Mouse (Mus musculus) urinary bladder, postnatal 4 days (tissue): Measurements from ENCODE around the gene Pus7.
"Not testable (repeated sequence)": the region's sequence is repeated elsewhere in the genome, so short reads cannot be mapped to it uniquely, and the experiment has no call there.

Experiments
- DNase-seq, 2 experiments: peaks; one replicate each; pipeline ENCODE4 v3.0.0; 2021 to 2022; ENCODE audit warnings: low spot score in 2 of 2

Pus7 gene

DNA sequence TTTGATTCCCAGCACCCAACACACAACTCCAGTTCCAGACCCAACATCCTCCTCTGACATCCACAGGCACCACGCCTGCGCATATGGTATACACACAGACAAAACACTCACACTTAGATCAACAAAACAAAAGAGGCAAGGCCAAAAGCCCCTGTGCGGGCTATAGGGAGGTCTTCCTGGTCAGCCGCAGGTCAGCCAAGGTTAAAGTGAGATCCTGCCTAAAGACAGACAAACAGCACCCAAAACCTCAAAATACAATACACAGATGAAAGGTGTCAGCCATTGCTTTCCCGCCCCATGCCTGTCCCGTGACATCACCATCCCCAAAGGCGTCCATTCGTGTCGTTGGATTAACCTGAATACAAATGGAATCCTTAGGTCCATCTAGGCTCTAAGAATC lies 27.9 kb downstream of the Pus7 start:
- DNase-seq: no peak

- DNase-seq: no peak
Observed at GRCm38 (mm10) chr5:23749882-23750281, 33.6 kb downstream of the Pus7 start.

- no peak for DNase-seq
Observed at GRCm38 (mm10) chr5:23743261-23743660, 40.2 kb downstream of the Pus7 start.

- DNase-seq: no peak
Observed at GRCm38 (mm10) chr5:23737111-23737510, 46.4 kb downstream of the Pus7 start.

DNA sequence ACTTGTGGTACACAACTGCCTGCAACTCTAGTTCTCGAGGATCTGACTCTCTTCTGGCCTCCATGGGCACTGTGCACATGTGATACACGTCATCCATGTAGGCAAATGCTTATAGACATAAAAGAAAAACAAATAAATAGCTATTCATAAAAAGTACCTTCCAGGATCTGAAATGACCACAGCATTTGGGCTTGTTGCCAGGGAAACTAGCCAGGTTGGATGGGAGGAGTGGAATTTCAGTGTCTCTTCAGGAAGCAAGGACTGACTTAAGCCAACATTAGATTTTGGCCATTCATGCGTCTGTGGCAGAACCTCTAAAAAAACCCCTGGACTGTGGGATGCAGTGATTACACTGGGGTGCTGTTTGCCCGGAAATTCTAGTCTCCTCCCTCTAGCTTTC lies 47.1 kb downstream of the Pus7 start:
- no peak for DNase-seq

DNA sequence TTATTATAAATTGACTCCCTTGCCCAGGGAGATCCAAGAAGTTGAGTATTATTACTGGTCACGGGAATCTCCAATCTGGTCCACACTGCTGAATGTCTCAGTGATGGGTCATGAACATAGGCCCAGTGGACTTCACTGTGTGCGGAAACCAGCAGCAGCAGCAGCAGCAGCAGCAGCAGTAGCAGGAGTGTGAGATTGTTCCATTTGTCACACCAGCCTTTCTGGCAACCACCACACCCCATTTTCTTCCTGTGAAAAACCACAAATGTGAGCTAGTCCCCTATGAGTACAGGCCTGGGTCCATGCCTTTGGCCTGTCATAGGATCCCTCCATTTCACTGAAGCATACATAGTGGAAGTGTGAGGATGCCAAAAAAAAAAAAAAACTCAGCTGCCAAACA lies 61.6 kb downstream of the Pus7 start:
- no peak for DNase-seq

DNA sequence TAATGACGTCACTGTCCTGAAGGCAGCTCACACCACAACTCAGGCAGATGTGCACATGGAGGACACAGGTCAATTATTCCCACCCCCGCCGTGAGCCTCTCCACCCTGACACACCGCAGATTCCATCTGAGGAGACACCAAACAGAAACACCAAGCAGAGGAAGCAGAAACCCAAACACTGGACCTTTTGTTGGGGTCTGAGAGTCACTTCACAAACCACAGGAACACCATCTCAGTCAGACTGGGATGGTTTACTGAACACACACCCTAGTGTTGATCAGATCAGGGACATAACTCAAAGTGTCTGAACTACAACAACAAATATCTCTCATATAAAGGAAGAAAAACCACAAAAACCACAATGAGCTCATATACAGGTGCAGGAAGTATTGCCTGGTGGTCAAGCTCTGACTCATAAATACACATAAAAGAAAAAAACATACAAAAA lies 64.6 kb downstream of the Pus7 start:
- no peak for DNase-seq

- no peak for DNase-seq
Observed at GRCm38 (mm10) chr5:23718182-23718534, 65.4 kb downstream of the Pus7 start.

DNA sequence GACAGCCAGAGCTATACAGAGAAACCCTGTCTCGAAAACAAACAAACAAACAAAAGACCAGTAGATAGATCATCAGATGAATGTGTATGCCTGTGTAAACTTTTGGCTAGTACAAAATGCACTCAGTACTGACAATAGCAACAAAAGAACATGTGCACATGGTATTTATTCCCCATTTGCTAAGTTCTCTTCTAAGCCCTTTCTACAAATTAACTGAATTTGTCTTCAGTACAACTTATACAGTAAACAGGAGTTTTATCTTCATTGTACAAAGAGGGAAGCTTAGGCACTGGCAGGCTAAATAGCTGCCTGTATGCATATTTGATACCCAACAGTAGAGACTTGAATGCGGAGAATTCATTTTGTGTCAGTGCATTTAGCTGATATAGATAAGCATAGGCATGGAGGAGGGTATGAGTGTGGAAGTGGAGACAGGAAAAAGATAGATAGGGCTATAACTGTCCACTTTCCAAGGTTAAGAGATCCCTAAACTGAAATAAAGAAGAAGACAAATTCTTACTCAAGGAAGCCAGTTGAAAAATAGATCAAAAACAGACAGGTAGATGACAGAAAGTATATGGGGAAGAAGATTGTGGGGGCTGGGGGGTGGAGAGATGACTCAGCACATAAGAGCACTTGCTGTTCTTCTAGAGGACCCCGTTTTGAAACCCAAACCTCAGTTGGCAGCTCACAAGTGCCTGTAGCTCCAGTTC lies 65.9 kb downstream of the Pus7 start:
- no peak for DNase-seq

GRCm38 (mm10) chr5:23713401-23714335 lies 69.8 kb downstream of the Pus7 start:
- DNase-seq: no peak

- DNase-seq: peak; percentile 72 to 82
Observed at GRCm38 (mm10) chr5:23712130-23713001, 71.1 kb downstream of the Pus7 start.

GRCm38 (mm10) chr5:23711671-23712129 lies 71.8 kb downstream of the Pus7 start:
- not testable (repeated sequence) for DNase-seq

- no peak for DNase-seq
Observed at GRCm38 (mm10) chr5:23711244-23711643, 72.3 kb downstream of the Pus7 start.

- no peak for DNase-seq
Observed at GRCm38 (mm10) chr5:23709661-23710060, 73.8 kb downstream of the Pus7 start.

- DNase-seq: not testable (repeated sequence)
Observed at GRCm38 (mm10) chr5:23706601-23707597, 76.6 kb downstream of the Pus7 start.

DNA sequence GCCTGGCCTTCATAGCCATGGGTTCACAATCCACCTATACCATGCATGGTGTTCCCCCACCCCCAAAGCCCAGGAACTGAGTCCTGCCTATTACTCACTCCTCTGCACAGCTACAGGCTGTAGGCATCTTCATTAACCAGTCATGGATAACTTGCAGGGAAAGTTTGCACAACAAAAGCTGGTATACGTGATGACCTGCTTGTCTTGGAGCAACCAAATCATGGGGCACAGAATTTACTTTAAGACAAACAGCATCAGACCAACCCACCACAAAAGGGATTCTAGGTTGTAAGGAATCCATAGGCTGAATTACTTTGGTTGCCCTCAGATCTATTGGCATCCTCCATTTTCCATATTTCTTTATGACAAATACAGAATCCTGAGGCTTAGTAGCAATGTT lies 86.1 kb downstream of the Pus7 start:
- DNase-seq: no peak
